Mouse (Mus musculus): ENCODE results near the gene S100a3.

- TF ChIP-seq CTCF (IDR thresholded peaks at IDR 0.05; ENCODE audit: borderline replicate concordance, insufficient read depth, low read depth, low read length): no peak
- TF ChIP-seq POLR2A (IDR thresholded peaks at IDR 0.05; ENCODE audit: borderline replicate concordance, insufficient read depth, low read length): no peak
Observed at GRCm38 (mm10) chr3:90647291-90647690, 86.9 kb downstream of the S100a3 start.
